Mouse (Mus musculus) kidney, adult 2 months (tissue): ENCODE data around the gene Slc19a1.

ENCODE experiments used
- CTCF ChIP-seq: fragments of 200-500 bp; conservative IDR thresholded peaks from 2 replicates; pipeline ENCODE4 v1.5.1; 2011; ENCODE audit warnings: low read depth, mild to moderate bottlenecking, control low read depth, low read length, moderate library complexity, mixed read lengths; ENCODE audit not compliant: insufficient read depth, insufficient read length
- POLR2A ChIP-seq: fragments of 200-500 bp; IDR thresholded peaks from one replicate; pipeline ENCODE4 v1.6.1; 2011; ENCODE audit warnings: low read depth, low read length, control low read depth

DNA sequence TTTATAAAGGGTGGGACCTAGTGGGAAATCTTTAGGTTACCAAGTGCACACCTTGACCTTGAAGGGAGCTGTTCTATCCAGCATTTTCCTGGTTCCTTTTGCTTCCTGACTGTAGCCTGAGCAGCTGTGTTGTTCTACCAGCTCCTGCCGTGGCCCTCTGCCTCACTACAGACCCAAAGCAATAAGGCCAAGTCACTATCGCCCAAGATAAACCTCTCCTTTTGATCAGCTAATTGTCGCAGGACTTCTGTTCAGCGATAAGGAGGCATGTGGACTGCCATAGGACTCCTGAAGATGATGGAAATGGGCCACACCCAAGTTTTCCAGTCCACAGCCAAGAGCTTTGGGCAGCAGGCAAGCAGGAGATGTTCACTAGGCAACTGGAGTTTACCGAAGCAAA lies 7.8 kb upstream of the Slc19a1 start:
- TF ChIP-seq CTCF = no peak
- TF ChIP-seq POLR2A = no peak
